Mouse (Mus musculus) small intestine, adult 2 months (tissue): Measurements from ENCODE around the gene Kpnb1. TPM values are rescaled to one million over a fixed set of nuclear protein-coding genes. Genes with fewer than 3 reads are reported as not detected.

Experiments used
- H3K27ac ChIP-seq: fragments of 200-500 bp; 2 replicates; pipeline ENCODE4 v1.5.1; 2012; ENCODE audit warnings: low read depth, low read length, control low read depth, inconsistent platforms; ENCODE audit not compliant: insufficient read depth
- H3K27me3 ChIP-seq: fragments of 200-500 bp; 2 replicates; pipeline ENCODE4 v1.6.1; 2012; ENCODE audit warnings: mild to moderate bottlenecking, moderate library complexity, low read length, inconsistent platforms; ENCODE audit not compliant: control insufficient read depth, insufficient read depth
- H3K36me3 ChIP-seq: fragments of 200-500 bp; 2 replicates; pipeline ENCODE4 v1.6.1; 2012; ENCODE audit warnings: mild to moderate bottlenecking, low read length, control low read depth, inconsistent platforms; ENCODE audit not compliant: control insufficient read depth, insufficient read depth
- H3K4me1 ChIP-seq: fragments of 200-500 bp; 2 replicates; pipeline ENCODE4 v1.6.1; 2012; ENCODE audit warnings: low read length, inconsistent platforms, mixed read lengths; ENCODE audit not compliant: control insufficient read depth, insufficient read depth, insufficient read length
- H3K4me3 ChIP-seq: fragments of 200-500 bp; 2 replicates; pipeline ENCODE4 v1.5.1; 2012; ENCODE audit warnings: low read depth, mild to moderate bottlenecking, control low read depth, inconsistent platforms, low read length, moderate library complexity
- CTCF ChIP-seq: fragments of 200-500 bp; IDR thresholded peaks from 2 replicates; pipeline ENCODE4 v1.5.1; 2012; ENCODE audit warnings: low read depth, mild to moderate bottlenecking, control low read depth, inconsistent platforms, low read length, moderate library complexity, mixed read lengths; ENCODE audit not compliant: insufficient replicate concordance, insufficient read length; ENCODE audit errors: extremely low read depth
- POLR2A ChIP-seq: fragments of 200-500 bp; IDR thresholded peaks from 2 replicates; pipeline ENCODE4 v1.6.1; 2012; ENCODE audit warnings: low read depth, mild to moderate bottlenecking, control low read depth, inconsistent platforms, low read length, moderate library complexity
- WGBS: fragments of 180-500 bp; shearing (Covaris S2); methylation state at CpG from one replicate; pipeline ENCODE4 v1.1.7; 2018; 5-methylcytosine and 5-hydroxymethylcytosine counted together
- polyA plus RNA-seq: library from polyadenylated mRNA; depleted of rRNA; stranded (reverse); fragments of >200 nt; gene quantifications from 2 replicates; pipeline ENCODE4 v1.2.3, GENCODE M21; 2012; rRNA removed

Kpnb1 gene
- polyA plus RNA-seq, 1 experiment, result 13.5 TPM

GRCm38 (mm10) chr11:97123282-97123890, 64.3 kb downstream of the Kpnb1 start:
- no peak for TF ChIP-seq POLR2A
- TF ChIP-seq CTCF, result peak; percentile 37; the same call in 1 of the 2 replicates
- WGBS, result 21% methylated on average over 11 of the region's 11 CpGs

GRCm38 (mm10) chr11:97120641-97121040, 67.0 kb downstream of the Kpnb1 start:
- H3K27ac ChIP-seq, result no peak overlapping the region

More at GRCm38 (mm10) chr11:97123282-97123890, 64.3 kb downstream of the Kpnb1 start:
- Histone ChIP-seq H3K27ac (no peak overlapping the region), H3K4me3 (no peak overlapping the region), H3K27me3 (peaks cover 2% of the 10 kb centered on the region; the same call in 1 of the 2 replicates), H3K4me1 (peaks cover 3% of the 10 kb centered on the region), H3K36me3 (no peaks in the 10 kb centered on the region)

GRCm38 (mm10) chr11:97120221-97120620, 67.5 kb downstream of the Kpnb1 start:
- 68% methylated on average over 10 of the region's 10 CpGs for WGBS
- H3K27me3 ChIP-seq, result peaks cover 21% of the 10 kb centered on the region
- TF ChIP-seq POLR2A (no peak), CTCF (no peak)

More at GRCm38 (mm10) chr11:97120641-97121040, 67.0 kb downstream of the Kpnb1 start:
- Histone ChIP-seq H3K36me3 (no peaks in the 10 kb centered on the region), H3K4me1 (no peaks in the 10 kb centered on the region), H3K4me3 (no peak overlapping the region), H3K27me3 (peaks cover 17% of the 10 kb centered on the region)
- TF ChIP-seq POLR2A, result no peak
- no peak for TF ChIP-seq CTCF
- WGBS, result 73% methylated on average over 3 of the region's 3 CpGs

GRCm38 (mm10) chr11:97115797-97116196, 71.9 kb downstream of the Kpnb1 start:
- WGBS, result 11% methylated on average over 11 of the region's 11 CpGs
- Histone ChIP-seq H3K4me3 (peak overlapping the region; percentile 26; the same call in 1 of the 2 replicates), H3K4me1 (no peaks in the 10 kb centered on the region), H3K36me3 (no peaks in the 10 kb centered on the region), H3K27ac (no peak overlapping the region), H3K27me3 (peaks cover 44% of the 10 kb centered on the region)
- TF ChIP-seq CTCF, result no peak
- no peak for TF ChIP-seq POLR2A

More at GRCm38 (mm10) chr11:97120221-97120620, 67.5 kb downstream of the Kpnb1 start:
- H3K27ac ChIP-seq, result no peak overlapping the region
- no peaks in the 10 kb centered on the region for H3K4me1 ChIP-seq
- no peak overlapping the region for H3K4me3 ChIP-seq
- no peaks in the 10 kb centered on the region for H3K36me3 ChIP-seq

GRCm38 (mm10) chr11:97114671-97115601, 72.7 kb downstream of the Kpnb1 start, which contains the start of gene Tbx21:
Tbx21 (minus strand) TSS chr11:97115331.
- H3K4me3 ChIP-seq, result peak within 1 kb of the TSS; percentile 57
- TF ChIP-seq POLR2A (peak; percentile 40; the same call in 1 of the 2 replicates), CTCF (no peak)
- no peak within 1 kb of the TSS for H3K27ac ChIP-seq
- H3K27me3 ChIP-seq, result peaks cover 44% of the 10 kb centered on the region
- under 1% methylated on average over 87 of the region's 87 CpGs for WGBS
- no peaks in the 10 kb centered on the region for H3K36me3 ChIP-seq
- no peaks in the 10 kb centered on the region for H3K4me1 ChIP-seq

GRCm38 (mm10) chr11:97112519-97113125, 75.1 kb downstream of the Kpnb1 start:
- H3K27me3 ChIP-seq, result peaks cover 35% of the 10 kb centered on the region
- peak overlapping the region; percentile 12 for H3K4me3 ChIP-seq
- 79% methylated on average over 9 of the region's 9 CpGs for WGBS
- H3K4me1 ChIP-seq, result no peaks in the 10 kb centered on the region
- no peak overlapping the region for H3K27ac ChIP-seq
- H3K36me3 ChIP-seq, result no peaks in the 10 kb centered on the region
- TF ChIP-seq POLR2A (no peak), CTCF (no peak)

Other genes starting within 250 kb of the Kpnb1 start
- 28.4 and 44.6 TPM in 2 replicates for gene Pnpo, start 243.9 kb downstream of the Kpnb1 start, polyA plus RNA-seq
- gene Sp2, start 204.9 kb downstream of the Kpnb1 start, polyA plus RNA-seq, result 11.0 and 20.1 TPM in 2 replicates
- 0.13 and 0.22 TPM in 2 replicates for gene Sp6, start 174.5 kb downstream of the Kpnb1 start, polyA plus RNA-seq
- 23.7 and 50.0 TPM in 2 replicates for gene Scrn2, start 157.9 kb downstream of the Kpnb1 start, polyA plus RNA-seq
- 0.09 TPM in 2 replicates for gene Lrrc46, start 146.5 kb downstream of the Kpnb1 start, polyA plus RNA-seq
- gene Mrpl10, start 146.3 kb downstream of the Kpnb1 start, polyA plus RNA-seq, result 32.2 and 59.3 TPM in 2 replicates
- gene Osbpl7, start 137.3 kb downstream of the Kpnb1 start, polyA plus RNA-seq, result 12.1 and 21.3 TPM in 2 replicates
- gene Tbx21, start 72.5 kb downstream of the Kpnb1 start, polyA plus RNA-seq, result 1.0 and 2.3 TPM in 2 replicates
- gene Tbkbp1, start 36.4 kb downstream of the Kpnb1 start, polyA plus RNA-seq, result 7.5 and 11.4 TPM in 2 replicates
- gene Npepps, start 92.8 kb upstream of the Kpnb1 start, polyA plus RNA-seq, result 16.2 and 27.3 TPM in 2 replicates
- 4.9 and 8.6 TPM in 2 replicates for gene Mrpl45, start 127.8 kb upstream of the Kpnb1 start, polyA plus RNA-seq
- 0.03 TPM in 2 replicates for gene Gpr179, start 164.2 kb upstream of the Kpnb1 start, polyA plus RNA-seq
- gene Socs7, start 174.7 kb upstream of the Kpnb1 start, polyA plus RNA-seq, result 2.5 and 4.6 TPM in 2 replicates
- gene Arhgap23, start 227.7 kb upstream of the Kpnb1 start, polyA plus RNA-seq, result 11.1 and 12.1 TPM in 2 replicates